Mouse (Mus musculus): ENCODE data around the gene Fbln1. TPM values are rescaled to one million over a fixed set of nuclear protein-coding genes. Genes with fewer than 3 reads are reported as not detected.

The Fbln1 gene
- polyA plus RNA-seq, 1 experiment, result 13.4 TPM

DNA sequence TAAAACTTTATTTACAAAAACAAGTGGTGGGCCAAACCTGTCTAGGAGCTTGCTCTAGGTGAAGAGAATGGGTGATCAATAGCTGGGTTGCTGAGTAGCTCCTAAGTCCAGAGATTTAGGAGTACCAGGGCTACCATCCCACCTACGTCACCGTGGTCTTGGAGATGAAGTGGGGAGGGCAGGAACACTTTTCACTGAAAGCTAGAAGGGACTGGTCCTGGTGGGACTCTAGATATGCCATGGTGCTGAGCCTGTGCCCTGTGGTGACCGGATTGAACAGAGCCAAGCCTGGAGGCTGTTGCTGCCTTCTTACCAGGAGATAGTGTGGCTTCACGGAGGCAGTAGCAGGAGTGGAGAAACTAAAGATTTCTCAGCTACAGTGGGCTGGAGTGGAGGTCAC is 34.3 kb downstream of the Fbln1 start:
- no peaks in the 10 kb centered on the region for H3K79me2 ChIP-seq (ENCODE audit: control insufficient read depth, insufficient read depth)
- TF ChIP-seq SRF (IDR thresholded peaks at IDR 0.05; ENCODE audit: control insufficient read depth, insufficient read length, low read depth) (no peak), CEBPB (IDR thresholded peaks at IDR 0.05; ENCODE audit: insufficient read depth, poor library complexity, severe bottlenecking) (no peak), MYOD1 (IDR thresholded peaks at IDR 0.05; ENCODE audit: control insufficient read depth in 1 of 3, insufficient read length in 2 of 3, low read depth in 2 of 3) (no peak), REST (IDR thresholded peaks at IDR 0.05; ENCODE audit: insufficient read depth, insufficient read length) (no peak), MAX (IDR thresholded peaks at IDR 0.05; ENCODE audit: low read depth) (no peak), E2F4 (IDR thresholded peaks at IDR 0.05; ENCODE audit: insufficient read depth) (no peak), USF1 (IDR thresholded peaks at IDR 0.05; ENCODE audit: low read depth) (no peak), POLR2AphosphoS2 (IDR thresholded peaks at IDR 0.05; ENCODE audit: insufficient read length, low read depth) (no peak), POLR2A (IDR thresholded peaks at IDR 0.05; ENCODE audit: insufficient read length, low read depth) (no peak), MYOG (IDR thresholded peaks at IDR 0.05; ENCODE audit: control insufficient read depth in 1 of 3, insufficient read depth in 1 of 3, insufficient read length in 2 of 3, low read depth in 2 of 3) (no peak), TCF3 (IDR thresholded peaks at IDR 0.05; ENCODE audit: insufficient read length, low read depth) (no peak), TCF12 (IDR thresholded peaks at IDR 0.05; ENCODE audit: insufficient read depth, poor library complexity, severe bottlenecking) (no peak)
- H3K27me3 ChIP-seq (ENCODE audit: control insufficient read depth, insufficient read depth, insufficient read length), result no peaks in the 10 kb centered on the region
- H3K4me2 ChIP-seq (ENCODE audit: low read depth), result no peak overlapping the region
- no peak overlapping the region for H3ac ChIP-seq (ENCODE audit: control insufficient read depth, insufficient read length)
- H3K4me3 ChIP-seq, result no peak overlapping the region
- no peaks in the 10 kb centered on the region for H3K36me3 ChIP-seq (ENCODE audit: control insufficient read depth, insufficient read depth)

DNA sequence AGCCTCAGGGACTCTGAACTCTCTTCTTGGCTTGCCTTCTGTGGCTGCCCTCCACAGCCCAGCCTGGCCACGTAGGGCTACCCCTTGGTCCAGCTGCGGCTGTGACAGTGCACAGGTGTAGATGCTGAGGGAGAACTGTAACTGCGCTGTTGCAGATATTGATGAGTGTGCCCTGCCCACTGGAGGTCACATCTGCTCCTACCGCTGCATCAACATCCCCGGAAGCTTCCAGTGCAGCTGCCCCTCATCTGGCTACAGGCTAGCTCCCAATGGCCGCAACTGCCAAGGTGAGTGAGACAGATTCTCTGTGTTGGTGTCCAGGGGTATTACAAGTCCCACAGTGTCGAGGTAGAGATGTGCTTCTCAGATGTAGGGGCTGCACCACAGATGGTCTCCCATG is 36.1 kb downstream of the Fbln1 start:
- no peak for TF ChIP-seq MYOD1 (IDR thresholded peaks at IDR 0.05; ENCODE audit: control insufficient read depth in 1 of 3, insufficient read length in 2 of 3, low read depth in 2 of 3)
- no peak for TF ChIP-seq MAX (IDR thresholded peaks at IDR 0.05; ENCODE audit: low read depth)
- TF ChIP-seq E2F4 (IDR thresholded peaks at IDR 0.05; ENCODE audit: insufficient read depth), result no peak
- TF ChIP-seq REST (IDR thresholded peaks at IDR 0.05; ENCODE audit: insufficient read depth, insufficient read length), result no peak
- no peak for TF ChIP-seq SRF (IDR thresholded peaks at IDR 0.05; ENCODE audit: control insufficient read depth, insufficient read length, low read depth)
- no peak for TF ChIP-seq CEBPB (IDR thresholded peaks at IDR 0.05; ENCODE audit: insufficient read depth, poor library complexity, severe bottlenecking)
- no peak for TF ChIP-seq POLR2AphosphoS2 (IDR thresholded peaks at IDR 0.05; ENCODE audit: insufficient read length, low read depth)
- no peak for TF ChIP-seq TCF12 (IDR thresholded peaks at IDR 0.05; ENCODE audit: insufficient read depth, poor library complexity, severe bottlenecking)
- TF ChIP-seq POLR2A (IDR thresholded peaks at IDR 0.05; ENCODE audit: insufficient read length, low read depth), result no peak
- no peak for TF ChIP-seq TCF3 (IDR thresholded peaks at IDR 0.05; ENCODE audit: insufficient read length, low read depth)
- TF ChIP-seq MYOG (IDR thresholded peaks at IDR 0.05; ENCODE audit: control insufficient read depth in 1 of 3, insufficient read depth in 1 of 3, insufficient read length in 2 of 3, low read depth in 2 of 3), result no peak
- no peak for TF ChIP-seq USF1 (IDR thresholded peaks at IDR 0.05; ENCODE audit: low read depth)
- Histone ChIP-seq H3K79me2 (ENCODE audit: control insufficient read depth, insufficient read depth) (no peaks in the 10 kb centered on the region), H3K4me3 (no peak overlapping the region), H3K36me3 (ENCODE audit: control insufficient read depth, insufficient read depth) (no peaks in the 10 kb centered on the region), H3K4me2 (ENCODE audit: low read depth) (no peak overlapping the region), H3K27me3 (ENCODE audit: control insufficient read depth, insufficient read depth, insufficient read length) (no peaks in the 10 kb centered on the region), H3ac (ENCODE audit: control insufficient read depth, insufficient read length) (no peak overlapping the region)

DNA sequence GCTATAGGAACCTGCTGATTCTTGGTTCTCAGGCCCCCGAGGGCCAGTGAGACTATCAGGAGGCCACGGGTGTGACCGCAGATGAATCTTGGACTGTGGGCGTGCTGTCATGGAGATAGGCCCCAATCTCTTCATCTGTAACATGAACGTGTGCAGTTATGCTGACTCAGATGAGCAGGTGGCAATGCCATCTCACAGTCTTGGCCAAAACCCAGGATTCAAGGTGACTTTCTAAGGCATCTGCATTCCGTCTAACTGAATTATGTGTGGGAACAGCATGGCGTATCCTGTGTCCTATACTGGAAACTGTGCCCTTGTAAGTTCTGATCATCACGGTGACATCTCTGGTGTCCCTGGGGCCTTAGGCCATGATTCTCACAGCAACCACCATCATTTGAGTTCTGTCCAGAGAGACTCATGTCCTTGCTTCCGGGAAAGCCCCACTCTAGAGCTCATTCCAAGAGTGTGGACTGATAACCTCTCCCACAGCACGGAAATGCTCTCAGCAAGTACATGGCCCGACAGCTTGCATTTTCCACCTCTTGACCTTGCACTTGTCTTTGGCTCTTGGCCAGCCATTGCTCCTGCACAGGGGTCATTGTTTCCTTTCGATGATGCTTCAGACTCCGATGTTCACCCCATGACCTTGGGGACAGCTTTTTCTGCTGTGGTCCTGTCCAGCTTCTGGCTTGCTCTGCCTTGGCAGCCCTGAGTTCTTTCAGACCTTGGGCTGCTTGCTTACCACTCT is 38.8 kb downstream of the Fbln1 start:
- TF ChIP-seq TCF12 (IDR thresholded peaks at IDR 0.05; ENCODE audit: insufficient read depth, poor library complexity, severe bottlenecking) (no peak), MYOD1 (IDR thresholded peaks at IDR 0.05; ENCODE audit: control insufficient read depth in 1 of 3, insufficient read length in 2 of 3, low read depth in 2 of 3) (peak in 1 of 3 experiments; percentile 53)
- Histone ChIP-seq H3K36me3 (ENCODE audit: control insufficient read depth, insufficient read depth) (no peaks in the 10 kb centered on the region), H3K27me3 (ENCODE audit: control insufficient read depth, insufficient read depth, insufficient read length) (no peaks in the 10 kb centered on the region), H3K4me2 (ENCODE audit: low read depth) (no peak overlapping the region), H3ac (ENCODE audit: control insufficient read depth, insufficient read length) (no peak overlapping the region), H3K4me3 (no peak overlapping the region), H3K79me2 (ENCODE audit: control insufficient read depth, insufficient read depth) (no peaks in the 10 kb centered on the region)

DNA sequence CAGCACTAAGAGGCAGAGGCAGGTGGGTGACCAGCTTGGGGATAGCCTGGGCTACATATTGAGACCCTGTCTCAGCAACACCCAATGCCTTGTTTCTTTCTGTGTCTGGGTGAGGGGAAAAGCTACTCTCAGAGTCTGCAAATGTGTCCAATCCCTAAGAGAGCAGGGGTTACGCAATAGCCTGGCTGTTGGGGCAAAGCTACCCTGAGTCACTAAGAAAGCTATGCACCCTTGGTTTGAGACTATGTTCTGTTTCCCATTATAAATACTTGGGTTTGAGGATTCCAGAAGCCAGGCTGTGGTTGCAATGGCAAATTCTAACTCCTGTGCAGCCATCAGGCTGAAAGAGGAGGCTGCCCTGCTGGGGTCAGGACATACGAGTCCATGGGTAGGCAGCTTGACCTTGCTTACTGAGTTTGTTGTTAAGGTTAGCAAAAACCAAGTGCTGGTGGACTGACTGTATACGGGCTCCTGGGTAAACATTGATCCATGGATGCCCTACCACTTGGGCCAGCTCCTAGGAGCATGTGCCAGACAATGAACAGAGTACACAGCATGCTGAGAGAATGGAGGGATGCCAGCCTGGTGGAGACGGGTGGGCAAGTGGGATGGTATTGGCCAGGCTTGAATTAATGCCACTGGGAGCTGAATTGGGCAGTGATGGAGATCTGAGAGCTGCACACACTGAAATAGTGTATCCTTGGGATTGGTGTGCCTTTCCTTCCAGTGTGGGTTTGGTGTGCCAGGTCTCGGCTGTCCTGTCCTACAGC is 39.7 kb downstream of the Fbln1 start:
- Histone ChIP-seq H3K36me3 (ENCODE audit: control insufficient read depth, insufficient read depth) (no peaks in the 10 kb centered on the region), H3K27me3 (ENCODE audit: control insufficient read depth, insufficient read depth, insufficient read length) (no peaks in the 10 kb centered on the region), H3K79me2 (ENCODE audit: control insufficient read depth, insufficient read depth) (no peaks in the 10 kb centered on the region), H3ac (ENCODE audit: control insufficient read depth, insufficient read length) (no peak overlapping the region), H3K4me2 (ENCODE audit: low read depth) (no peak overlapping the region), H3K4me3 (no peak overlapping the region)
- TF ChIP-seq MAX (IDR thresholded peaks at IDR 0.05; ENCODE audit: low read depth) (no peak), CEBPB (IDR thresholded peaks at IDR 0.05; ENCODE audit: insufficient read depth, poor library complexity, severe bottlenecking) (peak; percentile 100), USF1 (IDR thresholded peaks at IDR 0.05; ENCODE audit: low read depth) (no peak)

DNA sequence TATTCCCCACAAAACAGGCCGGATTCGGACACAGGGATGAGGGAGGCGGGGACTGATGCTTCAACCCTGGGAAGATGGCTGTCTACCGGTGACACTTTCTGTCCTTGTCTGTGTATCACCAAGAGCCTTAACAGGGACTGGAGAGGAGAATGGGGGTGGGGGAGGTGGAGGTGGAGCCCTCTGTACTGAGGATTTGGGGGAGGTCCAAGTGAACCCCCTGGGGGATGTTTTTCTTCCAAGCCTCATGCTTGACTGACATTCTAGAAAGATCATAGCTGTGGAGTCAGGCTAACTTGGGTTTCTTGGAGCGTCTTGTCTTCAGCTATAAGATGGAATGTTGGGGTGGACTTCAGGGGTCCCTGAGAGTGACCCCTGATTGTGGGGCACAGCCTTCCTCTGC is 40.3 kb downstream of the Fbln1 start:
- Histone ChIP-seq H3K36me3 (ENCODE audit: control insufficient read depth, insufficient read depth) (no peaks in the 10 kb centered on the region), H3K27me3 (ENCODE audit: control insufficient read depth, insufficient read depth, insufficient read length) (no peaks in the 10 kb centered on the region), H3K79me2 (ENCODE audit: control insufficient read depth, insufficient read depth) (no peaks in the 10 kb centered on the region), H3ac (ENCODE audit: control insufficient read depth, insufficient read length) (no peak overlapping the region), H3K4me2 (ENCODE audit: low read depth) (no peak overlapping the region), H3K4me3 (no peak overlapping the region)
- no peak for TF ChIP-seq POLR2AphosphoS2 (IDR thresholded peaks at IDR 0.05; ENCODE audit: insufficient read length, low read depth)
- no peak for TF ChIP-seq CEBPB (IDR thresholded peaks at IDR 0.05; ENCODE audit: insufficient read depth, poor library complexity, severe bottlenecking)
- TF ChIP-seq MAX (IDR thresholded peaks at IDR 0.05; ENCODE audit: low read depth), result no peak
- no peak for TF ChIP-seq USF1 (IDR thresholded peaks at IDR 0.05; ENCODE audit: low read depth)
- no peak for TF ChIP-seq REST (IDR thresholded peaks at IDR 0.05; ENCODE audit: insufficient read depth, insufficient read length)
- TF ChIP-seq MYOD1 (IDR thresholded peaks at IDR 0.05; ENCODE audit: control insufficient read depth in 1 of 3, insufficient read length in 2 of 3, low read depth in 2 of 3), result no peak
- TF ChIP-seq TCF12 (IDR thresholded peaks at IDR 0.05; ENCODE audit: insufficient read depth, poor library complexity, severe bottlenecking), result no peak
- TF ChIP-seq TCF3 (IDR thresholded peaks at IDR 0.05; ENCODE audit: insufficient read length, low read depth), result no peak
- TF ChIP-seq SRF (IDR thresholded peaks at IDR 0.05; ENCODE audit: control insufficient read depth, insufficient read length, low read depth), result no peak
- no peak for TF ChIP-seq MYOG (IDR thresholded peaks at IDR 0.05; ENCODE audit: control insufficient read depth in 1 of 3, insufficient read depth in 1 of 3, insufficient read length in 2 of 3, low read depth in 2 of 3)

All from myocyte (in vitro differentiated cells).